Mouse (Mus musculus) G1E (cell line): ENCODE data around the gene Map1b.

Experiments
- CTCF ChIP-seq: IDR thresholded peaks from 2 replicates; pipeline ENCODE4 v1.5.1; 2012; ENCODE audit warnings: low read depth, low read length, inconsistent platforms, mixed read lengths
- GATA1 ChIP-seq: IDR thresholded peaks from 2 replicates; pipeline ENCODE4 v1.6.1; 2012; ENCODE audit warnings: borderline replicate concordance, low read length, inconsistent platforms, mixed read lengths
- GATA2 ChIP-seq: IDR thresholded peaks from 2 replicates; pipeline ENCODE4 v1.6.1; 2012; ENCODE audit warnings: low read depth, low read length, inconsistent platforms, borderline replicate concordance
- TAL1 ChIP-seq: conservative IDR thresholded peaks from 2 replicates; pipeline ENCODE4 v1.6.1; 2012; ENCODE audit warnings: low read depth, low read length, inconsistent platforms, mixed read lengths

DNA sequence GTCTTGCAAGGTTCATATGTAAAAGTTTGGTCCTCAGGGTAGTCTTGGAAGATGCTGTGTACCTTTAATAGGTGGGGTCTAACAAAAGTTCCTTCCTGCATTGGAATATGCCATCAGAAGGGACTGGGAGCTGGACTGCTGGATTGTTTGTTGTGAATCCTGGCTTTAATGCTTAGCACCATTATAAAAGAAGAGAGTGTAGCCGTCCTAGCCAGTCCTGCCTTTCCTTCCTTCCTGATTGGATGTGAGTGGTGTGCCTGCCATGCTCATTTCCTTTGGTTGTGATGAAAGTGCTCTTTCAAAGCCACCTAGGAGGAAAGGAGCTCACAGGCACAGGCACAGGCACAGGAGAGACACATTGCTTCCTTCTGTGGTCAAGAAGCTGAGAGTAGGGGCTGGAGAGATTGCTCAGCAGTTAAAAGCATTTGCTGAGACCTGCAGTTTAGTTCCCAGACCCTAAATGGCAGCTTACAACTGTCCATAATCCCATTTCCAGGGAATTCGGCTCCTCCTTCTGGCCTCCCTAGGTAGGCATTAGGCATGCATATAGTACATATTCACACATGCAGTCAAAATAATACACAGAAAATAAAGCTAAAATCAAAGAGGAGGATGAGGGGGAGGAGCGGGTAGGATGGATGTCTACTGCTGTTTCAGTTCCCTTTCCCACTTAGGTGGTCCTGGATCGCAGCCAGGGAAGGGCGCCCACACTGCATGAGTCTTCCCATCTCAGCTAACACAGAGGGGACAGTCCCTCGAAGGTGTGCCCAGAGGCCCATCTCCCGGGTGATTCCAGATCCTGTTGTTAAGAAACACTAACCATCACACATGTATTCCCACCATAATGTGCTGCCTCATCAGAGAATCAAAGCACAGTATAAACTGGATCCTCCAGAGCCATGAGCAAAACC is 128.2 kb downstream of the Map1b start:
- TF ChIP-seq CTCF = no peak
- TF ChIP-seq GATA1 = no peak
- TF ChIP-seq TAL1 = no peak
- no peak for TF ChIP-seq GATA2
